Mouse (Mus musculus) spleen, adult 2 months (tissue): Measurements from ENCODE around the gene Nectin1.

Experiments used
- CTCF ChIP-seq: fragments of 200-500 bp; IDR thresholded peaks from 2 replicates; pipeline ENCODE4 v1.5.1; 2011; ENCODE audit warnings: mild to moderate bottlenecking, inconsistent platforms; ENCODE audit not compliant: insufficient read depth, insufficient read length, insufficient replicate concordance; ENCODE audit errors: extremely low read depth
- POLR2A ChIP-seq: fragments of 200-500 bp; IDR thresholded peaks from 2 replicates; pipeline ENCODE4 v1.6.1; 2011; ENCODE audit warnings: low read depth, low read length, inconsistent platforms

DNA sequence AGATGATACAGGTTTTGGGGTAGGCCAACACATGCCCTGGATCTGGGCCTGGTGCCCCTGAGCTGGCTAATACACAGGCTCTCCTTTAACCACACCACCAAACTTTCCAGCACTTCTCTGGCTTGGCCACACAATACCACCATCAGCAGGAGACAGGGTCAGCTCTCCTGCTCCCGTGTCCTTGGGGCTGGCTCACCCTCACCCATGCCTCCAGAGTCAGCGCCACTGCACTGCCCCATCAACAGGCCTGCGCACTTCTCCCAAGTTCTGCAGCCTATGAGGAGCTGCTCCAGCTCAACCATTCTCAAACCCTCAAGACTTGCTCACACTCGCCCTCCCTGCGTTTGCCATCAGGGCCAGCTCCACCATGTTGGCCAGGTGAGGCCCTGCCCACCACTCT is 78.4 kb downstream of the Nectin1 start:
- TF ChIP-seq CTCF (no peak), POLR2A (no peak)
